ENCODE assay signal across 8 mouse cellular contexts in the genomic region with DNA sequence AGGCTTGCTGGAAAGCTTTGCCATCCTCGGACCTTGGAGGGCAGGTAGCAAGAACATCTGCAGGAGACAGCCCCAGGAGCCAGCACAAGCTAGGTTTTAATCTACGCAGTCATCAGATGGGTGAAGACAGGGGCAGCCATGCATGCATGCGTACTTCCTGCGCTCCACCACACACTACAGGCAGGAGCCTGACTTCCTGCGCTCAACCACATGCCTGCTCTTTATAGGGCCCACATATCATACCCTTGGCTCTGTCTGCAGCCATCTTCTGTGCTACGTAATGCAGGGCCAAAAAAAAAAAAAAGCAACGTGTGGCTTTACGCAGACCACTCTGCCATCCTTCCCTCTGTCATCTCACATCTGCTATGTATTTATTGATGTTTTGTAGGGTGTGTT. TPM values are rescaled to one million over a fixed set of nuclear protein-coding genes. Genes with fewer than 3 reads are reported as not detected.
DNase-seq lines count a peak whose midpoint lies in the region; ATAC-seq and TF ChIP-seq lines count a peak whose summit lies in the region.

No protein-coding gene starts in this region.

- no peak overlapping the region for H3K4me2 ChIP-seq in lung, embryonic 15.5 days

- no peak for DNase-seq in lung, postnatal 14 days
- peak; percentile 68 for DNase-seq in thymus, postnatal 0 days (ENCODE audit: low spot score)
- DNase-seq in embryo, embryonic 11 days: no peak
- DNase-seq in frontal cortex, adult 2 months (ENCODE audit: extremely low spot score in 1 of 2, low spot score in 1 of 2): no peak
- DNase-seq in layer of hippocampus, adult 8-10 months (ENCODE audit: low spot score in 2 of 2): no peak

- H3K36me3 ChIP-seq in lung, embryonic 15.5 days: no peaks in the 10 kb centered on the region
- peaks cover 15% of the 10 kb centered on the region for H3K36me3 ChIP-seq in megakaryocyte, embryonic 14.5 days (replicated peaks; ENCODE audit: low read length)

- peaks cover 10% of the 10 kb centered on the region; the same call in 1 of the 2 replicates for H3K4me1 ChIP-seq in lung, embryonic 15.5 days
- H3K4me1 ChIP-seq in bone marrow, adult 2 months (ENCODE audit: control insufficient read depth, insufficient read depth, low read length): no peaks in the 10 kb centered on the region
- peaks cover 33% of the 10 kb centered on the region for H3K4me1 ChIP-seq in megakaryocyte, embryonic 14.5 days

- TF ChIP-seq POLR2A in bone marrow, adult 2 months (IDR thresholded peaks at IDR 0.05; ENCODE audit: borderline replicate concordance, control insufficient read depth, low read depth, low read length): no peak

- H3K9me3 ChIP-seq in lung, embryonic 15.5 days: no peaks in the 10 kb centered on the region
- no peaks in the 10 kb centered on the region for H3K9me3 ChIP-seq in megakaryocyte, embryonic 14.5 days

- 60% methylated on average over 8 of the region's 8 CpGs for WGBS in lung, embryonic 15.5 days
- 35% methylated on average over 8 of the region's 8 CpGs for WGBS in bone marrow, adult 2 months

- H3K27ac ChIP-seq in lung, embryonic 15.5 days: no peak overlapping the region
- peak overlapping the region; percentile 7 for H3K27ac ChIP-seq in bone marrow, adult 2 months (ENCODE audit: control insufficient read depth, insufficient read depth, low read depth, low read length, poor library complexity)

- H3K27me3 ChIP-seq in lung, embryonic 15.5 days: no peaks in the 10 kb centered on the region
- H3K27me3 ChIP-seq in megakaryocyte, embryonic 14.5 days (replicated peaks): no peaks in the 10 kb centered on the region

- no peak overlapping the region for H3K4me3 ChIP-seq in lung, embryonic 15.5 days
- H3K4me3 ChIP-seq in bone marrow, adult 2 months (replicated peaks; ENCODE audit: control insufficient read depth, low read depth, low read length): no peak overlapping the region
- peak overlapping the region; percentile 82 for H3K4me3 ChIP-seq in megakaryocyte, embryonic 14.5 days (replicated peaks)

- no peak overlapping the region for H3K9ac ChIP-seq in lung, embryonic 15.5 days

- no peak for TF ChIP-seq CTCF in bone marrow, adult 2 months (IDR thresholded peaks at IDR 0.05; ENCODE audit: control insufficient read depth, insufficient read depth, low read length)

- peak; percentile 37; the same call in 1 of the 2 replicates for ATAC-seq in lung, embryonic 15.5 days (ENCODE audit: borderline replicate concordance, extremely low read depth, low FRiP score, low TSS enrichment)

RNA-seq across cellular contexts. Expression of gene Sergef, which starts 32.6 kb away (rescaled TPM):
- polyA plus RNA-seq in lung, embryonic 15.5 days (2015; fragmentation: Nextera tagmentation; extraction: Ambion mirVana): 13.3 and 14.4 TPM in 2 replicates
- 2.7 and 6.5 TPM in 2 replicates for polyA plus RNA-seq in bone marrow, adult 2 months (2011; ENCODE audit: insufficient read depth, insufficient read length, low replicate concordance, missing spikeins)
- 2.4 TPM in 1 of 2 replicates, not detected in the other for polyA plus RNA-seq in megakaryocyte, embryonic 14.5 days (2012; ENCODE audit: insufficient read depth, low replicate concordance)
- 11.0 and 11.1 TPM in 2 replicates for polyA plus RNA-seq in thymus, postnatal 0 days (2015; fragmentation: Nextera tagmentation; extraction: Ambion mirVana)
- polyA plus RNA-seq in frontal cortex, adult 2 months (2012; rRNA removed): 48.0 and 50.4 TPM in 2 replicates
- total RNA-seq in layer of hippocampus, adult 8-10 months (2022): 10 to 100 TPM; 47.2 to 59.9 (median 51.2) TPM
